Mouse (Mus musculus) heart, embryonic 14.5 days (tissue): Measurements from ENCODE around the gene Cadm3. TPM values are rescaled to one million over a fixed set of nuclear protein-coding genes. Genes with fewer than 3 reads are reported as not detected.

Source experiments
- ATAC-seq: fragments of 200-750 bp; cut with Nextera tagmentation; 2 replicates; pipeline ENCODE4 v1.8.0; 2017; ENCODE audit warnings: low read depth, moderate TSS enrichment; ENCODE audit not compliant: insufficient number of reproducible peaks, insufficient read depth, low FRiP score
- H3K27ac ChIP-seq, 2 experiments: fragments of 200-500 bp in 1 of 2; fragments of 300-500 bp in 1 of 2; sonication (generic) in 1 of 2; replicated peaks in 1 of 2; 2 replicates each; pipeline ENCODE4 v1.5.1; 2012 to 2014; ENCODE audit warnings: low read depth in 2 of 2, low read length in 2 of 2, control low read depth in 1 of 2, mild to moderate bottlenecking in 1 of 2, mixed read lengths in 1 of 2; ENCODE audit not compliant: control insufficient read depth in 1 of 2, insufficient read depth in 1 of 2
- H3K27me3 ChIP-seq: fragments of 300-500 bp; sonication (generic); 2 replicates; pipeline ENCODE4 v1.6.1; 2014; ENCODE audit warnings: mild to moderate bottlenecking, low read length, control low read depth; ENCODE audit not compliant: control insufficient read depth, insufficient read depth
- H3K36me3 ChIP-seq: fragments of 300-500 bp; sonication (generic); 2 replicates; pipeline ENCODE4 v1.6.1; 2014; ENCODE audit warnings: mild to moderate bottlenecking, control low read depth, low read length, mixed read lengths; ENCODE audit not compliant: control insufficient read depth, insufficient read depth
- H3K4me1 ChIP-seq, 2 experiments: fragments of 200-500 bp in 1 of 2; fragments of 300-500 bp in 1 of 2; sonication (generic) in 1 of 2; 2 replicates each; pipeline ENCODE4 v1.6.1; 2012 to 2014; ENCODE audit warnings: low read length in 2 of 2, control low read depth in 1 of 2, mixed read lengths in 1 of 2; ENCODE audit not compliant: control insufficient read depth in 2 of 2, insufficient read depth in 2 of 2
- H3K4me2 ChIP-seq: fragments of 300-500 bp; sonication (generic); 2 replicates; pipeline ENCODE4 v1.6.1; 2014; ENCODE audit warnings: mild to moderate bottlenecking, low read length
- H3K4me3 ChIP-seq, 2 experiments: fragments of 200-500 bp in 1 of 2; fragments of 300-500 bp in 1 of 2; sonication (generic) in 1 of 2; 2 replicates each; pipeline ENCODE4 v1.5.1; 2012 to 2014; ENCODE audit warnings: low read length in 2 of 2, mild to moderate bottlenecking in 2 of 2, control low read depth in 1 of 2, low read depth in 1 of 2, moderate library complexity in 1 of 2; ENCODE audit not compliant: control insufficient read depth in 1 of 2, insufficient read depth in 1 of 2
- H3K9ac ChIP-seq: fragments of 300-500 bp; sonication (generic); 2 replicates; pipeline ENCODE4 v1.6.1; 2014; ENCODE audit warnings: mild to moderate bottlenecking, low read length
- H3K9me3 ChIP-seq: fragments of 300-500 bp; sonication (generic); 2 replicates; pipeline ENCODE4 v1.6.1; 2016; ENCODE audit warnings: low read length, control low read depth; ENCODE audit not compliant: control insufficient read depth
- WGBS: fragments of 180-500 bp; shearing (Covaris S2); extraction: QIAGEN DNeasy Blood & Tissue Kit; methylation state at CpG from one replicate; pipeline ENCODE4 v1.1.7; 2014; 5-methylcytosine and 5-hydroxymethylcytosine counted together
- polyA plus RNA-seq: library from polyadenylated mRNA; unstranded; fragments of >200 nt; fragmentation: Nextera tagmentation; extraction: Ambion mirVana; gene quantifications from 2 replicates; pipeline ENCODE4 v1.2.1, GENCODE M21; 2014

Gene Cadm3
- polyA plus RNA-seq, 1 experiment from 2014 or later: 1.1 TPM

DNA sequence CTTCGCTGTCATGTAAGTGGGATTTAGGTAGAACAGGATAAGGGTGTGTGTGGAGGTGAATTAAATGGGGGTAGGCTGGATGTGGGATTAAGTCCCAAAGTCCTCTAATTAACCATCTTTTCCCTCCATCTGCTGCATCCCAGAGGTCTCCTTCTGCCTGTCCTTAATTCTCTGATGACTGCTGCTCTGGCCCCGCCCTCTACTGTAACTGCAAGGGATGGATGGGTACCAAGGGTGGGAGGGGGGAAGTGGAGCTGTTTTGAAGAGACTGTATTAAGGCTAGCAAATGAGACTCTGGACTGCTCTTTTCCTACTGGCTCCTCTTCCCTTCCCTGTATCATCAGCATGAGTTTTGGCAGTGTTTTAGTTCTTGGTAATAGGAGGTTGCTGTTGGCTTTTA, 2.1 kb upstream of the Cadm3 start:
- Histone ChIP-seq H3K4me3 (no peak overlapping the region), H3K9ac (no peak overlapping the region), H3K9me3 (no peaks in the 10 kb centered on the region), H3K27me3 (peaks cover 52% of the 10 kb centered on the region), H3K4me2 (no peak overlapping the region), H3K27ac (no peak overlapping the region), H3K36me3 (no peaks in the 10 kb centered on the region), H3K4me1 (peaks cover 3 to 16% of the 10 kb centered on the region in 2 experiments; a peak in 3 of 4 replicates)
- no peak for ATAC-seq
- WGBS: 62% methylated on average over 2 of the region's 2 CpGs

DNA sequence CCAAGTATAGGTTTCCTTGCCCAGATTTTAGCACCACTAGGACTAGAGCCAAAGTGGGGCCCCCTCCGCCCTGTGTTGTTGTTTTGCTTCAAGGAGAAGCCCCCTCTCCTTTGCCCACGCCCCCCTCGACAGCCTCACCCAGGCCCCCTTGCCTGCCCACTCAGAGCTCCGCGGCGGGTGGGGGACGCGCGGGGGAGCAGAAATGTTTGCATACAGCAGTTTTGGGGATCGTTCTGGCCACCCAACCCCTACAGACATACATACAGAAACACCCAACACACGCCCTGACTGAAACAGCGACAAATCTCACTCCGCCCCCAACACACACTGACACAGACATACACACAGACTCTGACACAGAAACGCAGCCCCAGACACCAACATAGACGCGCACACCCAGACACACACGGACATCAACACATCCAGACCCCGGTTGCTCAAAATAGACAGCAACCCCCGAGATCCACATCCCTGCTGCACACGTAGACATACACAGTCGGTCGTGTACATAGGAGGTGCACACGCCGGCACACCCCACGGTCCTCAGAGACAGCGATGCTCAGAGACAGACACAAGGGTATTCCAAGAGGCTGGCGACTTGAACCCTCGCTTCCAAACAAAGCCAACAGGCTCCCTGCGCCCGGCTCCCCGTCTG, 667 bp downstream of the Cadm3 start:
- H3K27ac ChIP-seq: no peak overlapping the region
- ATAC-seq: no peak
- H3K4me1 ChIP-seq: peaks cover 3 to 16% of the 10 kb centered on the region in 2 experiments; a peak in 3 of 4 replicates
- no peaks in the 10 kb centered on the region for H3K9me3 ChIP-seq
- H3K27me3 ChIP-seq: peaks cover 53% of the 10 kb centered on the region
- no peaks in the 10 kb centered on the region for H3K36me3 ChIP-seq
- H3K4me2 ChIP-seq: peak overlapping the region; percentile 86
- WGBS: under 1% methylated on average over 31 of the region's 31 CpGs
- H3K4me3 ChIP-seq: peak overlapping the region; percentile 42 to 52
- peak overlapping the region; percentile 13; the same call in 1 of the 2 replicates for H3K9ac ChIP-seq

DNA sequence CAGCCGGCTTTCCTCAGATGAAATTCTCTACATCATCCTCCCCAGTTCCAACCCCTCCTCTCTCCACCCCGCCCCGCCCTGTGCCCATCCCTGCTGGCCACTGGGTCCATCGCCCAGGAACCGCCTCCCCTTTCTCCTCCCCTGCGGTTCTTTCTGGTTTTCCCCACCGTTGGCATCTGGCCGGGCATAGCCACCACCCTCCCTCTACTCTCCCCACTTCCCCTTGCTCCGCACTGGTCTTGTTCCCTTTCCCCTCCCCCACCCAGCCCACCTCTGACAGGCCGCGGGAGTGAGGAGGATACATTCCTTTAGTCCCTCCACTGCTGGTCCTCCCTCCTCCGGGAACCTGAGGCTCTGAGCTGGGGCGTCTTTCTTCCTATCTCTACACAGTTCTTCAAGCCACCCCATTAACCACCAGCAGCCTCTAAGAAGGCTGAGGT, 1.5 kb downstream of the Cadm3 start:
- no peak overlapping the region for H3K9ac ChIP-seq
- no peak overlapping the region for H3K4me2 ChIP-seq
- ATAC-seq: no peak
- H3K36me3 ChIP-seq: no peaks in the 10 kb centered on the region
- H3K4me3 ChIP-seq: no peak overlapping the region
- 1% methylated on average over 12 of the region's 13 CpGs for WGBS
- H3K27me3 ChIP-seq: peaks cover 53% of the 10 kb centered on the region
- H3K27ac ChIP-seq: no peak overlapping the region
- H3K4me1 ChIP-seq: peaks cover 3 to 16% of the 10 kb centered on the region in 2 experiments; a peak in 3 of 4 replicates
- H3K9me3 ChIP-seq: no peaks in the 10 kb centered on the region

DNA sequence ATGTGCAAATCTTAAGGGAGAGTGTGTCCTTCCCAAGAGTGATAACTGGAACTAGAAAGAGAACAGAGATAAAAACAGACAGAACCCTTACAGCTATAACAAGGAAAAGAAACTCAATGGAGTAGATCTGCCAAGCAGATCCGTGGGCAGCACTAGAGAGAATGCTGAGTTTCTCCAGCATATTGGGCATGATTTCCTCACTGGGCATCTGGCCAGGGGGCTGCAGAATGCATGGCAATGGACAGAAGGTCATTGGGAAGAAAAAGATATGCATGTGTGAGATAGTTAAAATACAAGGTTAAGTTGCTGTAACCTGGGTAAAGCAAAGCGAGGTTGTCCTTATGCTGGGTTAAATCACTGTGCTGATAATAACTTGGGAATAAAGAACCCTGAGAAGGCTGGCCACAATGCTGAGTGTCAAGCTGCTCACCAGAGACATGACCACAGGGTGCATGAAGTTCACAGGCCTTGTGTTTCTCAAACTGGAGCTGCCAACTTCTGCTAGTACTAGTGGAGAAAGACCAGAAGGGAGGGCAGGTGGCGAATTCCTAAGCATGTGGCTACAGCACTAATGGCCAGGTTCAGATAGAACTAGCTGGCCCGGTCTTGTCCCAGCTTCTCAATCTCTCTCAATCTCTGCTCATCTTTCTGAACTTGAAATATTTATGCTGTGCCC, 3.2 kb downstream of the Cadm3 start:
- Histone ChIP-seq H3K4me1 (peaks cover 3 to 16% of the 10 kb centered on the region in 2 experiments; a peak in 3 of 4 replicates), H3K27ac (no peak overlapping the region), H3K9me3 (no peaks in the 10 kb centered on the region), H3K4me3 (no peak overlapping the region), H3K36me3 (no peaks in the 10 kb centered on the region), H3K4me2 (no peak overlapping the region), H3K9ac (no peak overlapping the region), H3K27me3 (peaks cover 46% of the 10 kb centered on the region)
- no peak for ATAC-seq
- 69% methylated on average over 4 of the region's 4 CpGs for WGBS

DNA sequence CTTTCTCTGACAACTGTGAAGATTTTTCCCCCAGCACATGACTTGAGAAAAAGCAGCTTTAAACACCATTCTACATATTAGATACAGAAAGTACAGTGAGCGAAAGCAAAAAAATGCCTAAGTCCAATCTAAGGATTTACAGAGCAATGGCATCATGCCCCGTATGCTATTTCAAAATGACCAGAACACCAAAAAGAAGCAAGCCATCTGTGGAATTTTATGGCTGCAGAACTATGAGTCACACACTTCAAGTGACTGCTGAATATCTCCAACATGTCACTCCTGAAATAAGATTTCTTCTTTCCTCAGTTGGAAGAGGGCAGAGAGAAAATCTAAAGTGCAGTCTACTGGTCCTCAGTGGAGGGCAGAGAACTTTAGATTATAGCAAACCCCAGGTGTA, 4.1 kb downstream of the Cadm3 start:
- no peak overlapping the region for H3K27ac ChIP-seq
- WGBS: 67% methylated on average over 2 of the region's 2 CpGs

DNA sequence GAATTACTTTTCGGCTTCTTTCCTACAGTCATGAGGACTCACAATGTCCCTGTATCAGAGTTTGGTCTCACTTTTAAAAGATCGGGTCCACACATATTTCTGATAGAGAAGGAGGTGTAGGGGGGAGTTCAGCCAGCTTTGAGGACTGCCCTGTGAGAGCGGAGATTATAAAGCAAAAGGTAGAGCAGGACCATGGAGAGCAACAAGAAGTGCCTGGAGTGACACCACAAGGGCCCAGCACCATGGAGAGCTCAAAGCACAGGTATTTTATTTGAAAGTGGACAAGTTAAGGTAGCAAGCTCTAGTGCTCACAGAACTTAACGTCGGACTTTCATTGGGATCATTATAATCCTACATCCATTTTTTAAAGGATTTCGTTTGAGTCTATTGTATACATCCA, 5.8 kb downstream of the Cadm3 start:
- Histone ChIP-seq H3K36me3 (no peaks in the 10 kb centered on the region), H3K9me3 (no peaks in the 10 kb centered on the region), H3K27me3 (peaks cover 22% of the 10 kb centered on the region), H3K4me1 (peaks cover 1 to 4% of the 10 kb centered on the region in 2 experiments; a peak in 2 of 4 replicates), H3K4me3 (no peak overlapping the region), H3K4me2 (no peak overlapping the region), H3K27ac (no peak overlapping the region), H3K9ac (no peak overlapping the region)
- no peak for ATAC-seq
- WGBS: 21% methylated on average over 6 of the region's 6 CpGs

More for the DNA sequence above, 4.1 kb downstream of the Cadm3 start:
- Histone ChIP-seq H3K9ac (no peak overlapping the region), H3K9me3 (no peaks in the 10 kb centered on the region), H3K36me3 (no peaks in the 10 kb centered on the region), H3K4me1 (peaks cover 3 to 16% of the 10 kb centered on the region in 2 experiments; a peak in 3 of 4 replicates), H3K4me3 (no peak overlapping the region), H3K4me2 (no peak overlapping the region), H3K27me3 (peaks cover 37% of the 10 kb centered on the region)
- no peak for ATAC-seq

DNA sequence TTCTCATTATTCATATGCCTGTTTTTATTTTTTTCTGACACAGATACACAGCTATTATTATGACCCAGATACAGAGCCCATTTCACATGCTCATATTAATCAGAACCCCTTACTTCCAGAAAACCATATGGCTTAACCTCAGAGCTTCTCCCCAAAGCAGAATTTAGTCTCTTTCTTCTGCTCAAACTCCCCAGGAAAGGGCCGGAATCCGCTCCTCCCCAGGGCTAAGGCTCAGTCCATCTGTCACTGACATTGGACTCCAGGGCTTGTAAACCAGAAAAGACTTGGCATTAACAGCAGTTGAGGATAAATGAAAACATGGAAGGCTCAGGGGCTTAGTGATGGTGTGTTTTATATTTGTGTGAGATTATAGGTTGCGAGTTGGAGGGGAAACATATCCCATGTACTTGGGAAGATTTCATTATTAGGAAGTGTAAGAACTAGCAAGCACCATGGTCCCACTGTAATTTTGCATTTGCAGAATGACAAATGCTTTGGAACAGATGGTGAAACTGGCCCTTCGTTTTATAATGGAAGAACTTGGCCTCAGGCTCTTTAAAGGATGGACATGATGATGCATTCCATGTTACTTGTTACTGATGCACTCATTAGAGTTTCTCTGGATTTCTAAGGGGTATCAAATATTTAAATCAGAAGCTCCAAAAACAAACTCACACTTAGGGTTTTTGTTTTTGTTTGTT, 7.8 kb downstream of the Cadm3 start:
- no peaks in the 10 kb centered on the region for H3K36me3 ChIP-seq
- H3K9ac ChIP-seq: no peak overlapping the region
- no peak overlapping the region for H3K27ac ChIP-seq
- ATAC-seq: no peak
- no peak overlapping the region for H3K4me3 ChIP-seq
- no peak overlapping the region for H3K4me2 ChIP-seq
- H3K9me3 ChIP-seq: no peaks in the 10 kb centered on the region
- 63% methylated on average over 4 of the region's 4 CpGs for WGBS
- H3K4me1 ChIP-seq: no peaks in the 10 kb centered on the region
- peaks cover 2% of the 10 kb centered on the region; the same call in 1 of the 2 replicates for H3K27me3 ChIP-seq
